ENCODE assay signal across 8 mouse cellular contexts in genomic region chr9:65562081-65562506, GRCm38 (mm10). TPM values are rescaled to one million over a fixed set of nuclear protein-coding genes. Genes with fewer than 3 reads are reported as not detected.
DNase-seq lines count a peak whose midpoint lies in the region; ATAC-seq and TF ChIP-seq lines count a peak whose summit lies in the region.

No protein-coding gene starts in this region.

- ATAC-seq in neural tube, embryonic 15.5 days (ENCODE audit: low FRiP score): no peak
- ATAC-seq in embryonic facial prominence, embryonic 14.5 days (ENCODE audit: low read depth): peak; percentile 62; the same call in 1 of the 2 replicates
- peak; percentile 67 for ATAC-seq in heart, postnatal 0 days (ENCODE audit: insufficient read depth, low read depth)
- ATAC-seq in stomach, embryonic 15.5 days (ENCODE audit: insufficient read depth, low FRiP score, low read depth): peak; percentile 42

- H3K27ac ChIP-seq in neural tube, embryonic 15.5 days (replicated peaks): no peak overlapping the region
- no peak overlapping the region for H3K27ac ChIP-seq in embryonic facial prominence, embryonic 14.5 days (replicated peaks; ENCODE audit: low read depth, low read length)
- peak overlapping the region; percentile 36 for H3K27ac ChIP-seq in heart, postnatal 0 days (ENCODE audit: low read depth)
- H3K27ac ChIP-seq in stomach, embryonic 15.5 days: 0 out of 2 replicates have a peak overlapping the region, but pooled peaks have one; percentile 38

- 33% methylated on average over 4 of the region's 4 CpGs for WGBS in neural tube, embryonic 15.5 days
- 25% methylated on average over 4 of the region's 4 CpGs for WGBS in embryonic facial prominence, embryonic 14.5 days
- WGBS in heart, postnatal 0 days: 48% methylated on average over 4 of the region's 4 CpGs
- 35% methylated on average over 4 of the region's 4 CpGs for WGBS in stomach, embryonic 15.5 days

- H3K36me3 ChIP-seq in neural tube, embryonic 15.5 days: 0 out of 2 replicates have a peak, but pooled peaks cover 3% of the 10 kb centered on the region
- H3K36me3 ChIP-seq in embryonic facial prominence, embryonic 14.5 days (ENCODE audit: control insufficient read depth, insufficient read depth, low read length): peaks cover 64% of the 10 kb centered on the region
- peaks cover 48% of the 10 kb centered on the region for H3K36me3 ChIP-seq in heart, postnatal 0 days (replicated peaks; ENCODE audit: control insufficient read depth, insufficient read depth, low read length)
- 0 out of 2 replicates have a peak, but pooled peaks cover 20% of the 10 kb centered on the region for H3K36me3 ChIP-seq in stomach, embryonic 15.5 days

- H3K27me3 ChIP-seq in neural tube, embryonic 15.5 days (replicated peaks): no peaks in the 10 kb centered on the region
- H3K27me3 ChIP-seq in embryonic facial prominence, embryonic 14.5 days (replicated peaks; ENCODE audit: control insufficient read depth, insufficient read depth, low read length): no peaks in the 10 kb centered on the region
- H3K27me3 ChIP-seq in heart, postnatal 0 days (ENCODE audit: control insufficient read depth, insufficient read depth, low read length): no peaks in the 10 kb centered on the region
- H3K27me3 ChIP-seq in stomach, embryonic 15.5 days (replicated peaks): no peaks in the 10 kb centered on the region

- TF ChIP-seq EP300 in heart, postnatal 0 days (IDR thresholded peaks at IDR 0.05; ENCODE audit: low read depth): no peak

- DNase-seq in neural tube, embryonic 10.5 days (ENCODE audit: extremely low spot score, low spot score): peak; percentile 35
- DNase-seq in embryonic facial prominence, embryonic 14.5 days (ENCODE audit: low spot score): no peak
- DNase-seq in heart, postnatal 0 days (ENCODE audit: low spot score): no peak
- peak; percentile 49 to 54 for DNase-seq in kidney, postnatal 36 days
- DNase-seq in lung, adult 18-20 months: peak; percentile 69 to 77
- DNase-seq in ovary, postnatal 14 days (ENCODE audit: low spot score): no peak

- TF ChIP-seq CTCF in heart, postnatal 0 days (IDR thresholded peaks at IDR 0.05; ENCODE audit: low read depth): no peak

- H3K4me1 ChIP-seq in neural tube, embryonic 15.5 days: peaks cover 14% of the 10 kb centered on the region
- H3K4me1 ChIP-seq in embryonic facial prominence, embryonic 14.5 days (ENCODE audit: control insufficient read depth, insufficient read depth, low read length): peaks cover 3% of the 10 kb centered on the region; the same call in 1 of the 2 replicates
- peaks cover 8% of the 10 kb centered on the region; the same call in 1 of the 2 replicates for H3K4me1 ChIP-seq in heart, postnatal 0 days (ENCODE audit: control insufficient read depth, insufficient read depth)
- H3K4me1 ChIP-seq in stomach, embryonic 15.5 days: peaks cover 10% of the 10 kb centered on the region

- no peak overlapping the region for H3K4me2 ChIP-seq in neural tube, embryonic 15.5 days
- H3K4me2 ChIP-seq in embryonic facial prominence, embryonic 14.5 days (ENCODE audit: low read depth, low read length): no peak overlapping the region
- H3K4me2 ChIP-seq in heart, postnatal 0 days (ENCODE audit: low read depth, low read length): no peak overlapping the region
- H3K4me2 ChIP-seq in stomach, embryonic 15.5 days: no peak overlapping the region

- H3K4me3 ChIP-seq in neural tube, embryonic 15.5 days (replicated peaks): no peak overlapping the region
- H3K4me3 ChIP-seq in embryonic facial prominence, embryonic 14.5 days (ENCODE audit: low read depth, low read length): no peak overlapping the region
- H3K4me3 ChIP-seq in heart, postnatal 0 days (ENCODE audit: low read depth, low read length): no peak overlapping the region
- no peak overlapping the region for H3K4me3 ChIP-seq in stomach, embryonic 15.5 days (replicated peaks)

- no peaks in the 10 kb centered on the region for H3K9me3 ChIP-seq in neural tube, embryonic 15.5 days (replicated peaks)
- no peaks in the 10 kb centered on the region for H3K9me3 ChIP-seq in embryonic facial prominence, embryonic 14.5 days (ENCODE audit: control insufficient read depth, low read length)
- no peaks in the 10 kb centered on the region for H3K9me3 ChIP-seq in heart, postnatal 0 days (replicated peaks; ENCODE audit: control insufficient read depth, low read length)
- no peaks in the 10 kb centered on the region for H3K9me3 ChIP-seq in stomach, embryonic 15.5 days

- H3K9ac ChIP-seq in neural tube, embryonic 15.5 days (replicated peaks): no peak overlapping the region
- peak overlapping the region; percentile 28; the same call in 1 of the 2 replicates for H3K9ac ChIP-seq in embryonic facial prominence, embryonic 14.5 days (ENCODE audit: low read depth, low read length)
- no peak overlapping the region for H3K9ac ChIP-seq in heart, postnatal 0 days (replicated peaks; ENCODE audit: low read depth, low read length)
- no peak overlapping the region for H3K9ac ChIP-seq in stomach, embryonic 15.5 days

RNA-seq across cellular contexts. Expression of gene Plekho2, which starts 17.7 kb away (rescaled TPM):
- polyA plus RNA-seq in neural tube, embryonic 15.5 days (2015; fragmentation: Nextera tagmentation; extraction: Ambion mirVana): 5.0 and 7.7 TPM in 2 replicates
- polyA plus RNA-seq in embryonic facial prominence, embryonic 14.5 days (2014; fragmentation: Nextera tagmentation; extraction: Ambion mirVana): 12.9 and 14.3 TPM in 2 replicates
- total RNA-seq in heart, postnatal 0 days (2014; rRNA removed; ENCODE audit: low replicate concordance): 12.8 and 21.0 TPM in 2 replicates
- 7.6 and 8.3 TPM in 2 replicates for polyA plus RNA-seq in heart, postnatal 0 days (2015; fragmentation: Nextera tagmentation; extraction: Ambion mirVana)
- 17.0 and 18.1 TPM in 2 replicates for polyA plus RNA-seq in stomach, embryonic 15.5 days (2015; fragmentation: Nextera tagmentation; extraction: Ambion mirVana)

RNA-seq across cellular contexts. Expression of gene Pif1, which starts 24.9 kb away (rescaled TPM):
- 2.7 and 4.7 TPM in 2 replicates for polyA plus RNA-seq in neural tube, embryonic 15.5 days (2015; fragmentation: Nextera tagmentation; extraction: Ambion mirVana)
- polyA plus RNA-seq in embryonic facial prominence, embryonic 14.5 days (2014; fragmentation: Nextera tagmentation; extraction: Ambion mirVana): 5.9 and 7.2 TPM in 2 replicates
- total RNA-seq in heart, postnatal 0 days (2014; rRNA removed; ENCODE audit: low replicate concordance): 7.1 and 32.7 TPM in 2 replicates
- polyA plus RNA-seq in heart, postnatal 0 days (2015; fragmentation: Nextera tagmentation; extraction: Ambion mirVana): 2.5 and 2.6 TPM in 2 replicates
- 11.4 and 12.3 TPM in 2 replicates for polyA plus RNA-seq in stomach, embryonic 15.5 days (2015; fragmentation: Nextera tagmentation; extraction: Ambion mirVana)

RNA-seq across cellular contexts. Expression of gene Ankdd1a, which starts 42.1 kb away (rescaled TPM):
- 0.87 and 1.2 TPM in 2 replicates for polyA plus RNA-seq in neural tube, embryonic 15.5 days (2015; fragmentation: Nextera tagmentation; extraction: Ambion mirVana)
- polyA plus RNA-seq in embryonic facial prominence, embryonic 14.5 days (2014; fragmentation: Nextera tagmentation; extraction: Ambion mirVana): not detected in 2 replicates
- not detected in 2 replicates for total RNA-seq in heart, postnatal 0 days (2014; rRNA removed; ENCODE audit: low replicate concordance)
- polyA plus RNA-seq in heart, postnatal 0 days (2015; fragmentation: Nextera tagmentation; extraction: Ambion mirVana): not detected in 2 replicates
- 0.14 TPM in 1 of 2 replicates, not detected in the other for polyA plus RNA-seq in stomach, embryonic 15.5 days (2015; fragmentation: Nextera tagmentation; extraction: Ambion mirVana)

Comparison
In these comparisons a context has a peak if more than half of its experiments do, and no peak if none do; other contexts are left out.
1. DNase-seq: peak in neural tube, embryonic 10.5 days (single experiment), kidney, postnatal 36 days (2 of 2) and lung, adult 18-20 months (2 of 2); none in embryonic facial prominence, embryonic 14.5 days (single experiment), heart, postnatal 0 days (single experiment) and ovary, postnatal 14 days (single experiment).
2. H3K27ac ChIP-seq: peak in heart, postnatal 0 days (single experiment) and stomach, embryonic 15.5 days (single experiment); none in neural tube, embryonic 15.5 days (single experiment) and embryonic facial prominence, embryonic 14.5 days (single experiment).